Mouse (Mus musculus) gastrocnemius, adult 2 months (tissue): Measurements from ENCODE around the gene Gm21834. TPM values are rescaled to one million over a fixed set of nuclear protein-coding genes. Genes with fewer than 3 reads are reported as not detected.

Experiments
- DNase-seq: peaks from one replicate; pipeline ENCODE4 v3.0.0; 2022
- H3K27ac ChIP-seq: fragments of 200-600 bp; 2 replicates; pipeline ENCODE4 v1.8.1; 2022; ENCODE audit warnings: mild to moderate bottlenecking
- H3K4me3 ChIP-seq: fragments of 200-600 bp; 2 replicates; pipeline ENCODE4 v1.8.1; 2022; ENCODE audit warnings: mild to moderate bottlenecking, moderate library complexity
- CTCF ChIP-seq: fragments of 200-600 bp; IDR thresholded peaks from 2 replicates; pipeline ENCODE4 v1.8.1; 2022; ENCODE audit warnings: antibody characterized with exemption, mild to moderate bottlenecking, moderate library complexity
- intact Hi-C: fragments of 180-260 bp; cut with DNase I; formaldehyde crosslinking; loops from one replicate; pipeline ENCODE4 v1.15.1; 2025
- long read RNA-seq, 2 experiments: library from polyadenylated mRNA; stranded (forward); transcript quantifications; one replicate each; pipeline ENCODE4 v2.0.0; 2021
- total RNA-seq, 2 experiments: library from RNA; stranded (reverse); gene quantifications; 2 replicates each; pipeline ENCODE4 v1.2.3; 2021

Gm21834 gene
- total RNA-seq: not detected
- long read RNA-seq, experiment 1: 0 reads
- long read RNA-seq, experiment 2: 0 reads

GRCm38 (mm10) chr17:57742119-57742518 lies at the start of gene Gm21834:
TSS of gene Gm21834 (minus strand) at chr17:57742219.
- TF ChIP-seq CTCF: no peak
- no peak for DNase-seq
- H3K27ac ChIP-seq: no peak within 1 kb of the TSS
- intact Hi-C loops: no loop called here
- H3K4me3 ChIP-seq: no peak within 1 kb of the TSS

GRCm38 (mm10) chr17:57788161-57788799 lies 46.3 kb upstream of the Gm21834 start:
- no peak overlapping the region for H3K27ac ChIP-seq
- no peak for TF ChIP-seq CTCF
- no peak for DNase-seq
- intact Hi-C loops: no loop called here
- no peak overlapping the region for H3K4me3 ChIP-seq

- DNase-seq: no peak
- no peak for TF ChIP-seq CTCF
- intact Hi-C loops: no loop called here
- Histone ChIP-seq H3K4me3 (no peak overlapping the region), H3K27ac (no peak overlapping the region)
Measured at GRCm38 (mm10) chr17:57770904-57771303, 28.9 kb upstream of the Gm21834 start.

- TF ChIP-seq CTCF: no peak
- H3K4me3 ChIP-seq: no peak within 1 kb of the TSS
Measured at GRCm38 (mm10) chr17:57768622-57769610, 26.9 kb upstream of the Gm21834 start, which contains the start of gene Cntnap5c. TSS of gene Cntnap5c (plus strand) at chr17:57769570.

GRCm38 (mm10) chr17:57767306-57767705 lies 25.3 kb upstream of the Gm21834 start:
- no peak for TF ChIP-seq CTCF
- no peak for DNase-seq
- intact Hi-C loops: no loop called here
- Histone ChIP-seq H3K27ac (no peak overlapping the region), H3K4me3 (no peak overlapping the region)

More at GRCm38 (mm10) chr17:57768622-57769610, 26.9 kb upstream of the Gm21834 start, which contains the start of gene Cntnap5c:
- no peak for DNase-seq
- H3K27ac ChIP-seq: no peak within 1 kb of the TSS
- intact Hi-C loops: no loop called here

GRCm38 (mm10) chr17:57758033-57758432 lies 16.0 kb upstream of the Gm21834 start:
- intact Hi-C loops: no loop called here
- no peak for TF ChIP-seq CTCF

GRCm38 (mm10) chr17:57694791-57695190 lies 47.2 kb downstream of the Gm21834 start:
- DNase-seq: no peak
- no peak overlapping the region for H3K4me3 ChIP-seq
- intact Hi-C loops: no loop called here
- H3K27ac ChIP-seq: no peak overlapping the region
- no peak for TF ChIP-seq CTCF

More at GRCm38 (mm10) chr17:57758033-57758432, 16.0 kb upstream of the Gm21834 start:
- no peak overlapping the region for H3K4me3 ChIP-seq
- DNase-seq: no peak
- no peak overlapping the region for H3K27ac ChIP-seq

Other genes starting within 250 kb of the Gm21834 start
- gene Vmn2r120, start 196.7 kb downstream of the Gm21834 start, total RNA-seq: not detected
- gene Cntnap5c, start 27.4 kb upstream of the Gm21834 start, total RNA-seq: not detected